Mouse (Mus musculus) frontal cortex, postnatal 25 days (tissue): Measurements from ENCODE around the gene Ankrd52.

Experiments used
- DNase-seq, 2 experiments: peaks; one replicate each; pipeline ENCODE4 v3.0.0; 2022; ENCODE audit warnings: low spot score in 2 of 2

The Ankrd52 gene

GRCm38 (mm10) chr10:128369599-128369998 is 7.3 kb upstream of the Ankrd52 start:
- DNase-seq: no peak

GRCm38 (mm10) chr10:128370021-128370420 is 6.9 kb upstream of the Ankrd52 start:
- no peak for DNase-seq

- DNase-seq: no peak
Measured at GRCm38 (mm10) chr10:128370601-128371000, 6.3 kb upstream of the Ankrd52 start.

GRCm38 (mm10) chr10:128372142-128372541 is 4.8 kb upstream of the Ankrd52 start:
- DNase-seq: no peak

GRCm38 (mm10) chr10:128372989-128373748 is 3.7 kb upstream of the Ankrd52 start:
- no peak for DNase-seq

GRCm38 (mm10) chr10:128374393-128374792 is 2.5 kb upstream of the Ankrd52 start:
- DNase-seq: no peak

- no peak for DNase-seq
Measured at GRCm38 (mm10) chr10:128376099-128376454, 838 bp upstream of the Ankrd52 start.

GRCm38 (mm10) chr10:128377222-128377939 is 466 bp downstream of the Ankrd52 start:
- DNase-seq: no peak

GRCm38 (mm10) chr10:128377940-128378448 is 1.1 kb downstream of the Ankrd52 start:
- DNase-seq: no peak

GRCm38 (mm10) chr10:128378462-128378861 is 1.5 kb downstream of the Ankrd52 start:
- DNase-seq: no peak

- no peak for DNase-seq
Measured at GRCm38 (mm10) chr10:128379260-128379659, 2.3 kb downstream of the Ankrd52 start.

GRCm38 (mm10) chr10:128380565-128380964 is 3.6 kb downstream of the Ankrd52 start:
- no peak for DNase-seq

GRCm38 (mm10) chr10:128382482-128382881 is 5.6 kb downstream of the Ankrd52 start:
- DNase-seq: no peak

- DNase-seq: no peak
Measured at GRCm38 (mm10) chr10:128385902-128386301, 9.0 kb downstream of the Ankrd52 start.

GRCm38 (mm10) chr10:128388941-128389340 is 12.0 kb downstream of the Ankrd52 start:
- DNase-seq: no peak

- DNase-seq: no peak
Measured at GRCm38 (mm10) chr10:128389570-128389969, 12.7 kb downstream of the Ankrd52 start.

- DNase-seq: no peak
Measured at GRCm38 (mm10) chr10:128390366-128390765, 13.5 kb downstream of the Ankrd52 start.

GRCm38 (mm10) chr10:128391850-128392249 is 14.9 kb downstream of the Ankrd52 start:
- no peak for DNase-seq

GRCm38 (mm10) chr10:128396017-128396673 is 19.2 kb downstream of the Ankrd52 start:
- no peak for DNase-seq

- DNase-seq: no peak
Measured at GRCm38 (mm10) chr10:128396716-128397264, 19.9 kb downstream of the Ankrd52 start.

GRCm38 (mm10) chr10:128397466-128397865 is 20.6 kb downstream of the Ankrd52 start:
- DNase-seq: no peak

- no peak for DNase-seq
Measured at GRCm38 (mm10) chr10:128400338-128400737, 23.4 kb downstream of the Ankrd52 start.
